Mouse (Mus musculus): ENCODE results near the gene Was. TPM values are rescaled to one million over a fixed set of nuclear protein-coding genes. Genes with fewer than 3 reads are reported as not detected.

The Was gene
- 133 and 146 TPM in 2 replicates for total RNA-seq (2012; rRNA removed)
- 100 to 1,000 TPM in 1 of 2 experiments, not detected in 1; 167 TPM for polyA plus RNA-seq (2012; ENCODE audit: insufficient read depth in 1 of 2, insufficient read length in 2 of 2, low read depth in 1 of 2, low replicate concordance in 2 of 2, missing spikeins in 1 of 2)

- Histone ChIP-seq H3K27ac (ENCODE audit: control insufficient read depth, low read depth, low read length) (peak within 1 kb of the TSS; percentile 97), H3K4me3 (ENCODE audit: control insufficient read depth in 1 of 2, insufficient read depth in 1 of 2, low read depth in 2 of 2, low read length in 2 of 2) (peak within 1 kb of the TSS; percentile 63 to 75), H3K27me3 (ENCODE audit: control insufficient read depth in 1 of 2, insufficient read depth in 2 of 2, low read length in 2 of 2) (no peaks in the 10 kb centered on the region), H3K4me1 (ENCODE audit: control insufficient read depth in 1 of 2, insufficient read depth in 2 of 2, low read length in 2 of 2) (peaks cover 3 to 23% of the 10 kb centered on the region in 2 experiments), H3K36me3 (ENCODE audit: control insufficient read depth in 1 of 2, insufficient read depth in 2 of 2, low read length in 2 of 2) (peaks cover 10 to 23% of the 10 kb centered on the region in 2 experiments), H3K9ac (ENCODE audit: control insufficient read depth, low read depth, low read length, poor library complexity, severe bottlenecking) (peak within 1 kb of the TSS; percentile 85), H3K9me3 (replicated peaks; ENCODE audit: insufficient read depth, low read length) (no peaks in the 10 kb centered on the region), H3K79me2 (ENCODE audit: control insufficient read depth, insufficient read depth, low read length, poor library complexity) (peaks cover 21% of the 10 kb centered on the region)
- DNase-seq (ENCODE audit: low read depth, low spot score): peak; percentile 94
- TF ChIP-seq ZKSCAN1 (IDR thresholded peaks at IDR 0.05; ENCODE audit: low read depth, low read length) (no peak), MAZ (IDR thresholded peaks at IDR 0.05; ENCODE audit: low read depth, low read length) (no peak), POLR2AphosphoS5 (IDR thresholded peaks at IDR 0.05; ENCODE audit: borderline replicate concordance, low read depth, low read length) (no peak), NRF1 (IDR thresholded peaks at IDR 0.05; ENCODE audit: insufficient read depth, low read depth, low read length, poor library complexity, severe bottlenecking) (no peak), ELF1 (IDR thresholded peaks at IDR 0.05; ENCODE audit: low read depth, low read length) (peak; percentile 93), ETS1 (IDR thresholded peaks at IDR 0.05; ENCODE audit: low read depth, low read length) (0 out of 2 replicates have a peak, but pooled peaks have one; percentile 48), MXI1 (IDR thresholded peaks at IDR 0.05; ENCODE audit: low read depth, low read length) (no peak; the same call in 1 of the 2 replicates), EP300 (IDR thresholded peaks at IDR 0.05; ENCODE audit: low read depth in 1 of 2, low read length in 2 of 2) (peak; percentile 25 to 42; a peak in 1 of 4 replicates), SMC3 (IDR thresholded peaks at IDR 0.05; ENCODE audit: low read depth, low read length) (no peak), BHLHE40 (IDR thresholded peaks at IDR 0.05; ENCODE audit: borderline replicate concordance, low read depth, low read length) (no peak), POLR2AphosphoS2 (IDR thresholded peaks at IDR 0.05; ENCODE audit: low read length) (peak; percentile 67; the same call in 1 of the 2 replicates), CTCF (IDR thresholded peaks at IDR 0.05 in 2 of 3, conservative IDR thresholded peaks at IDR 0.05 in 1 of 3; ENCODE audit: control insufficient read depth in 1 of 3, insufficient read depth in 1 of 3, low read depth in 2 of 3, low read length in 3 of 3, poor library complexity in 1 of 3, severe bottlenecking in 1 of 3) (no peak), ZNF384 (IDR thresholded peaks at IDR 0.05; ENCODE audit: low read depth, low read length) (no peak; the same call in 1 of the 2 replicates), MYC (IDR thresholded peaks at IDR 0.05; ENCODE audit: low read depth, low read length) (no peak), HCFC1 (IDR thresholded peaks at IDR 0.05; ENCODE audit: low read depth, low read length) (peak; percentile 80), POLR2A (IDR thresholded peaks at IDR 0.05; ENCODE audit: control insufficient read depth in 1 of 2, insufficient read depth in 1 of 2, low read depth in 1 of 2, low read length in 2 of 2, poor library complexity in 1 of 2) (peak; percentile 92 to 96), GATA1 (IDR thresholded peaks at IDR 0.05; ENCODE audit: low read depth, low read length) (no peak), MEF2A (IDR thresholded peaks at IDR 0.05; ENCODE audit: extremely low read depth, insufficient replicate concordance, low read depth, low read length, poor library complexity, severe bottlenecking) (no peak), ZC3H11A (IDR thresholded peaks at IDR 0.05; ENCODE audit: low read depth, low read length) (no peak), MAFK (IDR thresholded peaks at IDR 0.05; ENCODE audit: borderline replicate concordance, low read depth, low read length) (no peak), CHD2 (IDR thresholded peaks at IDR 0.05; ENCODE audit: low read length) (no peak), MAX (IDR thresholded peaks at IDR 0.05; ENCODE audit: low read length) (no peak), SIN3A (IDR thresholded peaks at IDR 0.05; ENCODE audit: low read length) (peak; percentile 78; the same call in 1 of the 2 replicates), UBTF (IDR thresholded peaks at IDR 0.05; ENCODE audit: borderline replicate concordance, insufficient read depth, low read depth, low read length) (no peak), JUND (IDR thresholded peaks at IDR 0.05; ENCODE audit: low read depth, low read length) (no peak), USF1 (IDR thresholded peaks at IDR 0.05; ENCODE audit: low read depth, low read length) (no peak), USF2 (IDR thresholded peaks at IDR 0.05; ENCODE audit: borderline replicate concordance in 1 of 2, insufficient read depth in 1 of 2, low read depth in 1 of 2, low read length in 2 of 2) (no peak), TCF12 (IDR thresholded peaks at IDR 0.05; ENCODE audit: low read depth, low read length) (peak; percentile 51; the same call in 1 of the 2 replicates), GABPA (IDR thresholded peaks at IDR 0.05; ENCODE audit: low read depth, low read length) (no peak), CHD1 (IDR thresholded peaks at IDR 0.05; ENCODE audit: low read depth, low read length) (no peak), NELFE (IDR thresholded peaks at IDR 0.05; ENCODE audit: low read depth, low read length) (peak; percentile 92), RAD21 (IDR thresholded peaks at IDR 0.05; ENCODE audit: low read depth, low read length) (no peak), RCOR1 (IDR thresholded peaks at IDR 0.05; ENCODE audit: low read depth, low read length) (no peak), TBP (IDR thresholded peaks at IDR 0.05; ENCODE audit: low read depth, low read length) (peak; percentile 93), E2F4 (IDR thresholded peaks at IDR 0.05; ENCODE audit: borderline replicate concordance, low read depth, low read length) (no peak), TAL1 (IDR thresholded peaks at IDR 0.05; ENCODE audit: low read length) (no peak)
Measured at GRCm38 (mm10) chrX:8090346-8090953, at the start of gene Was. TSS of gene Was (minus strand) at chrX:8090498.
